26 mouse cellular contexts compared by ENCODE assay signal in the genomic region with DNA sequence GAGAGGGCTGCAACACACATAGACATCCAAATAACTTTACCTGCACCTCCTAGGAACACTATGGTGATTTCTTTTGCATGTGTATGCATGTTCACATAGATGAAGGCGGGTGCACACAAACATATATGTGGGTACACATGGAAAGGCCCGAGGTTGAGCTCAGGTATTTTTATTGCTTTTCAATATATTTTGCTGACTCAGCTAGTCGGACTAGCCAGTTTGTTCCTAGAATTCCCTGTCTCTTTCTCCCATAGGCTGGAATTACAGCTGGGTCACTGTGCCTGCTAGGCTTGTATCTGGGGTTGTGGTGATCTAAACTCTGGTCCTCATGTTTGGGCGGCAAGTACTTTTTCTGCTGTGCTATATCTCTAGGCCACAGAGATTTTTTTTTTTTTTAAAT.
"Had no signal": no experiment of that assay in that cellular context is flagged by ENCODE, and none has a peak within 500 bp of the region (broad histone marks: within the 10 kb centered on the region; RNA-seq: fewer than 3 reads in every experiment).

No protein-coding gene starts in this region.

- H3K9me3 ChIP-seq: embryonic facial prominence, embryonic 10.5 days; embryonic facial prominence, embryonic 12.5 days; embryonic facial prominence, embryonic 15.5 days; forebrain, embryonic 10.5 days; forebrain, embryonic 12.5 days; forebrain, embryonic 13.5 days; heart, embryonic 10.5 days had no signal

- H3K9ac ChIP-seq: embryonic facial prominence, embryonic 12.5 days; embryonic facial prominence, embryonic 13.5 days; embryonic facial prominence, embryonic 15.5 days; forebrain, embryonic 12.5 days; forebrain, embryonic 13.5 days; forebrain, postnatal 0 days had no signal

- ATAC-seq: forebrain, embryonic 13.5 days; forebrain, embryonic 14.5 days; forebrain, embryonic 16.5 days; forebrain, postnatal 0 days had no signal

- H3K4me1 ChIP-seq: embryonic facial prominence, embryonic 12.5 days; forebrain, embryonic 10.5 days; forebrain, embryonic 12.5 days; forebrain, embryonic 13.5 days; heart, embryonic 10.5 days had no signal

- H3K27me3 ChIP-seq: embryonic facial prominence, embryonic 12.5 days; embryonic facial prominence, embryonic 13.5 days; forebrain, embryonic 13.5 days had no signal

- H3K27ac ChIP-seq: embryonic facial prominence, embryonic 10.5 days; embryonic facial prominence, embryonic 12.5 days; embryonic facial prominence, embryonic 13.5 days; embryonic facial prominence, embryonic 15.5 days; forebrain, embryonic 10.5 days; forebrain, embryonic 12.5 days; forebrain, embryonic 13.5 days; gastrocnemius, adult 2 months; heart, adult 2 months; heart, embryonic 10.5 days had no signal

- H3K4me3 ChIP-seq: embryonic facial prominence, embryonic 10.5 days; embryonic facial prominence, embryonic 12.5 days; embryonic facial prominence, embryonic 13.5 days; embryonic facial prominence, embryonic 15.5 days; erythroblast, embryonic 14.5 days; forebrain, embryonic 10.5 days; forebrain, embryonic 12.5 days; forebrain, embryonic 13.5 days; gastrocnemius, adult 2 months; heart, adult 2 months; heart, embryonic 10.5 days had no signal

- H3K4me2 ChIP-seq: embryonic facial prominence, embryonic 12.5 days; embryonic facial prominence, embryonic 13.5 days; embryonic facial prominence, embryonic 15.5 days; forebrain, embryonic 12.5 days; forebrain, embryonic 13.5 days had no signal

- DNase-seq: cerebellum, adult 9-11 months; cerebellum, postnatal 10 days; cerebellum, postnatal 14 days; cerebellum, postnatal 25 days; cerebellum, postnatal 36 days; embryo, embryonic 11 days; forebrain, postnatal 0 days; gastrocnemius, adult 2 months; gastrocnemius, postnatal 10 days; gastrocnemius, postnatal 14 days; gastrocnemius, postnatal 25 days; gastrocnemius, postnatal 36 days; heart, adult 11 months; heart, adult 18-20 months; heart, adult 2 months had no signal

- H3K36me3 ChIP-seq: embryonic facial prominence, embryonic 10.5 days; embryonic facial prominence, embryonic 12.5 days; embryonic facial prominence, embryonic 13.5 days; embryonic facial prominence, embryonic 15.5 days; forebrain, embryonic 10.5 days; forebrain, embryonic 12.5 days; heart, embryonic 10.5 days had no signal
